Mouse (Mus musculus) gastrocnemius, postnatal 10 days (tissue): ENCODE results near the gene Gsta2. TPM values are rescaled to one million over a fixed set of nuclear protein-coding genes. Genes with fewer than 3 reads are reported as not detected.
"Not testable (repeated sequence)": the region's sequence is repeated elsewhere in the genome, so short reads cannot be mapped to it uniquely, and the experiment has no call there.

Experiments used
- DNase-seq: peaks from one replicate; pipeline ENCODE4 v3.0.0; 2021; ENCODE audit warnings: mixed read lengths
- total RNA-seq, 2 experiments: library from RNA; stranded (reverse); gene quantifications; 2 replicates each; pipeline ENCODE4 v1.2.3; 2021

Gene Gsta2
- total RNA-seq, 2 experiments from 2014 or later: not detected

DNA sequence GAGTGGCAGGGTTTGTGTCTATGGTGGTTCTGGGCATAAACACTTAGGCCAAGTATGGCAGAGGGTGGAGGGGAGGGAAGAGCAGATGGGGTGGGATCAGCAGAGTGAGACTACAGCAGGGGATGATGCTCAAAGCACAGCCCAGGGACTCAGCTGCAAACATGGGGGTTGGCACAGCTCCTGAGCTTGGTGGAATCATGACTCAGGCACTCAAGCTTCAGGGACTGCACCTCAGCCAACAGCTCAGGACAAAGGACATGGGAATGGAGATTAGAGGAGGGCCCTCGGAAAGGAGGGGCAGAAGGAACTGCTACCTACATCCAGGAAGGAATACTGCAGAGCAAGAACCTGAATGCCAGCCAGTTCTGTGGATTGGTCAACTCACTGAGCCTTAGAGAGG lies 56.4 kb downstream of the Gsta2 start:
- not testable (repeated sequence) for DNase-seq

DNA sequence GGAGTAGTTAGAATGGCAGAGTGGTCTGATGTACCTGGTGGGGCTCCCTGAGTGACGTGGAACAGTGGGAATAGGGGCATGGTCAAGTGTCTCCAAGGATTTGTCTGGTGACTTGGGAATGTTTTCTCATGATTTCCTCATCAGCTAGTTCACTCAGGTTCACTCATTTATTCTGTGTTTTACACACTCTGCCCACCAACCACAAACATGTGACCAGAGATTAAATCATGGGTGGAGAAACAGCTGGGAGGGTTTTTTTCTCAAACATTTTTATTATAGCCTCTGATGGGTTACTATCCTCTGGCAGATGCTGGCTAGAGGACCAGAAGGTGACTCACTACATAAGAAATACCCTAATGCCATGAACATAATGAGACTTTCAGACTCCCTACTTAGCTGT lies 57.4 kb downstream of the Gsta2 start:
- DNase-seq: no peak

DNA sequence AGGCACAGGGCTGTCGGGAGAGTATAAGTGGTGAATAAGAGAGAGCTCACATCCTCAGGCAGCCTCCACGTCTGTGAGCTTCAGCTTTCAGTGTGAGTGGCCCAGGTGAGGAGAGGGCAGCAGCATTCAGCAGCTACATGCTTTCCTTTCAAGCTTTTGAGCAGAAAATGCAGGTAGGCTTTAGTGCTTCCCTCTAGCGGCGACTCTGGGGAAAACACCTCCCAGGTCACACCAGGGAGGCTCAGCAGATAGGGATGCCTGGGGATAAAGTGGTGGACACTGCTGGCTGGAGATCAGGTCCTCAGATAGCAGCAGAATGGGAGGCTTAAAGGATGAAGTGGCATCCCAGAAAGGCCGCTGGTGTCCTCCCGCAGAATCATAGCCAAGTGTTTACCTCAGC lies 59.5 kb downstream of the Gsta2 start:
- peak; percentile 27 for DNase-seq

DNA sequence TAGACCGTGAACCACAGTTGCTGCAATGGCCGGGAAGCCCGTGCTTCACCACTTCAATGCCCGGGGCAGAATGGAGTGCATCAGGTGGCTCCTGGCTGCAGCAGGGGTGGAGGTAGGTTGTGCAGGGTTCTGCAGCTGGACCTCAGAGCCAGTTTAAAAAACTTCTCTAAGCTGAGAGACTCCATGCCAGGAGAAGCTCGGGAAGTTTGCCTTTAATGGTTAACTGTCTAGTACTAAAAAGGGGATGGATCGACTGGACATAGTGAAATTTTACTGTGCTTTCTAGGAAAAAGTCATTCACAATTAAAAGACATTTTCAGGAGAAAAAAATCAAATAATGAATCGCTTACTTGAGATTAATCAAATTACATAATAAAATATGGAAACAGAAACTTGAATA lies 60.8 kb downstream of the Gsta2 start:
- DNase-seq: not testable (repeated sequence)

DNA sequence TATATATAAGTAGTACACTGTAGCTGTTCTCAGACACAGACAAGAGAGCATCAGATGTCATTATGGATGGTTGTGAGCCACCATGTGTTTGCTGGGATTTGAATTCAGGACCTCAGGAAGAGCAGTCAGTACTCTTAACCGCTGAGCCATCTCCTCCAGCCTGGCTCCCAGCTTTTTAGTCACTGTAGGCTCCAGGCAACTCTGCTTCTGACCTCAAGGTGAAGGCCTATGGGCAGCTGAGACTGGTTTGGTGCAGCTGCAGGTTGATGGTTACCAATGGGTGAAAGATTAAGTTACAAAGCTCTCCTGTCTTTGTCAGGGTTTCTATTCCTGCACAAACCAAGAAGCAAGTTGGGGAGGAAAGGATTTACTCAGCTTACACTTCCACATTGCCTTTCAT lies 61.9 kb downstream of the Gsta2 start:
- DNase-seq: not testable (repeated sequence)

DNA sequence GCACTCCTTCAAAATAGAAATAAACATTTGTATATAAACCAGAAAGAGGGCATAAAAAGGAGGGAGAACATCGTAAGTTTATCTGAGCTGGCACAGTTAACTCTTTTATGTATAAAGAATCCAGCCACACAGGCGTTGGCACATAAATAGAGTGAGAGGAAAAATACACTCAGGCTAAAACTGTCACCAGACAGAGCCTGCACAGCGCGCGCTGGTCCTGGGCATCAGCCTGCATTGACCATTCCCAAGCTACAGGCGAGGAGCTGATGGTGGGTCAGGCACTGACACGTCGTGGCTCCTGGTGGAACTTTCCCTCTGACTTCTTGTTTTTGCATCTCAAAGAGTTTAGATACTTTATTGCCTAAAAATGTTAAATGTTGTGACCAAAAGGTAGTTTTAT lies 63.1 kb downstream of the Gsta2 start:
- DNase-seq: not testable (repeated sequence)

DNA sequence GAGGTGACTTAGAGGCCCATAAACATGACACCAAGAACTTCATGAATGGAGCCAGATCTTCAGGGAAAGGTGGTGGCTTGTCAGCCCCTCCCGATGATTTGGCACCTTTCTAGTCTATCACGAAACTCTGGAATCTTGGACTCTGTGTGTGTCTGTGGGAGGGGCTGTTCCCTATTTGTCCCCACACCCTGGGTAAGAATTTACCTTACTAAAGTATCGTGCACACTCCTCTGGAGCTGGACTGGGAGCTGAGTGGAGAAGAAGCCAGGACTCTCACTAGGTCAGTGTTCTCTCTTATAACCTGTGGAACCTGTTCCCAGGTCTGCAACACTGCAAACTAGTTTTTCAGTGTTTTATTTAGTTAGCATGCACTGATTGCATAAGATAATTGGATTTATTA lies 65.9 kb downstream of the Gsta2 start, which contains the start of gene Gm10639:
Gene Gm10639 (plus strand): TSS at position 201 of the 400 bp plus-strand sequence.
- DNase-seq: not testable (repeated sequence)

DNA sequence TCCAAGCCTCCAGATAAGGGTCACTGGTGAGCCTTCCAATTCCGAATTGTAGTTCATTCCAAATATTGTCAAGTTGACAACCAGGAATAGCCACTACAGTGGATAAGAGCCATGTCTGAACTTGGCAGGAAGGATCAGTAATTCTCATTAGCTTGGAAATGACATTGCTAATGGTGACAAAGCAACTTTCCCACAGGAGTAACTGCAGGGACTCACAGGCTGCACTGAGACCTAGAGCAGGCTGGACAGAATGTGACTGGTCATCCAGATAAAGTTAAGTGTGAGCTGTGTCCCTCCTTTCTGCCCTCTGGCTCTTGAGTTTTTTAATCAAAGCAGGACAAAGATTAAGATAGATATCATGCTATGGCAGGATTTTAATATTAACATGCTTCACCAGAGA lies 66.5 kb downstream of the Gsta2 start:
- not testable (repeated sequence) for DNase-seq

DNA sequence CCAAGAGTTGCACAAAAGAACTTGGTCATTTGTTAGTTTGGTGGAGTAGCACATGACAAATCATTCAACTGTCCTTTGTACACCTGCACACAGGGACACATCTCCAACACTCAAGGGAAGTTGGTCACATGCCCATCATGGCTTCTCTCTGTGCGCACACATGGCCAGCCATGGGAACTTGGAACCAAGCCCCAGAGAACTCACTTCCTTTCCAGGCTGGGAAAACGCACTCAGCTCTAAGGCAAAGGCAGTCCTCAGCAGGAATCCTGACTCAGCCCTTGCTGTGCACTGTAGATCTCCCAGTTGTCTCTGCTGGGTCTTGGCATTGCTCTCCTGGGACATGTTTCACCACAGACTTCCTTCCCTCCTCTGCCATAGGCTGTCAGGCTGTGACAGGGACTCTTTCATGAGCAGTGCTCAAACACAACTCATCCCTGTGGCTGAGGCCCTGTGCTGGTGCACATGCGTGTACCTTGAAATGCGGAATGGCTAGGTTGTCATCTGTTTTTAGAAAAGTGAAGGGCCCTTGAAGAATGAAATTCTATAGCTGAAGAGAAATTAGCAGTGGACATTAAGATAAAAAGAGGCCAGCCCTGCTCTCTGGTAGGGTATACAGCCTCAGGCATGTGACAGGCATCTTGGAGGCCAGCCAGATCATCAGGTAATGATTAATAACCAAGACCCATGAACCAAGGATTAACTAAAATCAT lies 73.4 kb downstream of the Gsta2 start:
- DNase-seq: not testable (repeated sequence)

Other genes with a start within 250 kb of the Gsta2 start
- gene Fbxo9, start 246.7 kb downstream of the Gsta2 start, total RNA-seq: 10 to 100 TPM; 54.2 to 55.2 TPM
- gene Ick, start 246.6 kb downstream of the Gsta2 start, total RNA-seq: 10 to 100 TPM; 15.5 to 20.6 TPM
- 10 to 100 TPM in 1 of 2 experiments, 1 to 10 TPM in 1; 9.9 to 10.6 TPM for gene Gsta4, start 173.0 kb downstream of the Gsta2 start, total RNA-seq
- not detected for gene Gsta1, start 125.1 kb downstream of the Gsta2 start, total RNA-seq
- gene Gm3776, start 98.7 kb downstream of the Gsta2 start, total RNA-seq: not detected
- gene Gm10639, start 65.9 kb downstream of the Gsta2 start, total RNA-seq: not detected
- gene Omt2a, start 41.0 kb downstream of the Gsta2 start, total RNA-seq: not detected
- gene Omt2b, start 28.2 kb downstream of the Gsta2 start, total RNA-seq: not detected
- gene Dppa5a, start 12.4 kb upstream of the Gsta2 start, total RNA-seq: not detected
- under 1 TPM in 1 of 2 experiments, not detected in 1; 0.12 TPM for gene Ooep, start 22.9 kb upstream of the Gsta2 start, total RNA-seq
- not detected for gene Ddx43, start 40.0 kb upstream of the Gsta2 start, total RNA-seq
- gene Cgas, start 87.4 kb upstream of the Gsta2 start, total RNA-seq: 1 to 10 TPM in 1 of 2 experiments, under 1 TPM in 1; 0.96 to 1.2 TPM
- gene Mto1, start 92.4 kb upstream of the Gsta2 start, total RNA-seq: 10 to 100 TPM; 15.3 to 16.4 TPM
- not detected for gene Gm17324, start 93.0 kb upstream of the Gsta2 start, total RNA-seq
- gene Eef1a1, start 133.4 kb upstream of the Gsta2 start, total RNA-seq: 1,000 to 10,000 TPM; 2,370 to 3,141 TPM
- gene Slc17a5, start 232.3 kb upstream of the Gsta2 start, total RNA-seq: 1 to 10 TPM; 4.1 to 5.7 TPM